Mouse (Mus musculus): ENCODE data around the gene Cryz.

DNA sequence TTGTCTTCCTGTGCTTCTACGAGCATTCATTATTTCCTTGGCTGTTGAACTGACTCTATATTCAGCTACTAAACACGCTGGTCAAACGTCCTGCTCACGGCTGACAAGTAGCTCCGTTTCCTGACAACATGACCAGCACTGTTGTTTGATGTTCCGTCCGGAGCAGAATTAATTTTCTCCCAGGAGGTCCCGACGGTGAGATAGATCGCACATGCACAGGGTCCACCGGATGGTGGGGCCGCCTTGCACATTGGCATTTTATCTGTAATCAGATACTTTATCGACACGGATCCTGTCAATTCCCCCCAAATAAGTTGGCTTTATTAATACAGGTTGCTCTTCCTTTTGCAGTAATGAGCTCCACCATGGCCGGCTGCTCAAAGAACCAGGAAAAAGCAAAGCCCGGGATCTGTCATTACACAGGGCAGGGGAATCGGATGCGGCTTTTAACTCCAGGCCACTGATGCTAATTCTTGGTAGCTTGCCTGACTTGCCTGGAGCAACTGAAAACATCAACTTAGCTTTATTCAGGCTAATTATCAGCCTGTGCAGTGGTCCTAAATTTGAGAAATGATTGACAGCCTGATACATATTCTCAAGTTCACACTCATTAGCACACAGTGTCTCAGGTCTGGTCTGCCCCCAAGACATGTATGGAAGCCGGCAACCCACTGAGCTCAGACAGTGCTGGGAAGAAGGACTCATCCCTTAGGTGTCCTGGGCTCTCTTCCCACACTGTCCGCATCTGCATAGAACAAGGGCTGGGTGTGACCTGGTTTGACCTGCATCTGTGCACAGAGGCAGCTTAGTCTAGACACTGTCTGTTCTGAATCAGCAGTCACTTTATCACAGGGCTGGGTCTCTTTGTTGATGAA lies 53.1 kb downstream of the Cryz start:
- TF ChIP-seq POLR2A (IDR thresholded peaks at IDR 0.05; ENCODE audit: insufficient read depth, low read length) = no peak
- 0 out of 2 replicates have a peak, but pooled peaks have one; percentile 6 for TF ChIP-seq EP300 (IDR thresholded peaks at IDR 0.05; ENCODE audit: insufficient read depth, low read depth, low read length)
